Mouse (Mus musculus) midbrain, embryonic 15.5 days (tissue): ENCODE data around the gene Mdga1. TPM values are rescaled to one million over a fixed set of nuclear protein-coding genes. Genes with fewer than 3 reads are reported as not detected.
A peak's percentile ranks its signal among the peaks of the same experiment; 100 is the strongest.

Experiments used
- ATAC-seq: fragments of 200-750 bp; cut with Nextera tagmentation; replicated peaks from 2 replicates; pipeline ENCODE4 v1.8.0; 2017; ENCODE audit warnings: moderate TSS enrichment
- H3K27ac ChIP-seq: fragments of 300-500 bp; sonication (generic); 2 replicates; pipeline ENCODE4 v1.5.1; 2015; ENCODE audit warnings: mild to moderate bottlenecking, inconsistent platforms
- H3K27me3 ChIP-seq: fragments of 300-500 bp; sonication (generic); replicated peaks from 2 replicates; pipeline ENCODE4 v1.6.1; 2015; ENCODE audit warnings: inconsistent platforms
- H3K36me3 ChIP-seq: fragments of 300-500 bp; sonication (generic); replicated peaks from 2 replicates; pipeline ENCODE4 v1.6.1; 2015; ENCODE audit warnings: inconsistent platforms
- H3K4me1 ChIP-seq: fragments of 300-500 bp; sonication (generic); 2 replicates; pipeline ENCODE4 v1.6.1; 2015; ENCODE audit warnings: inconsistent platforms
- H3K4me2 ChIP-seq: fragments of 300-500 bp; sonication (generic); 2 replicates; pipeline ENCODE4 v1.6.1; 2015; ENCODE audit warnings: inconsistent platforms, mild to moderate bottlenecking, moderate library complexity
- H3K4me3 ChIP-seq: fragments of 300-500 bp; sonication (generic); 2 replicates; pipeline ENCODE4 v1.5.1; 2015; ENCODE audit warnings: mild to moderate bottlenecking, inconsistent platforms
- H3K9ac ChIP-seq: fragments of 300-500 bp; sonication (generic); 2 replicates; pipeline ENCODE4 v1.6.1; 2015; ENCODE audit warnings: mild to moderate bottlenecking, inconsistent platforms
- H3K9me3 ChIP-seq: fragments of 300-500 bp; sonication (generic); 2 replicates; pipeline ENCODE4 v1.6.1; 2016; ENCODE audit warnings: inconsistent platforms
- WGBS: fragments of 180-500 bp; shearing (Covaris S2); methylation state at CpG from one replicate; pipeline ENCODE4 v1.1.7; 2015; ENCODE audit warnings: mixed read lengths; 5-methylcytosine and 5-hydroxymethylcytosine counted together
- polyA plus RNA-seq: library from polyadenylated mRNA; unstranded; fragments of >200 nt; fragmentation: Nextera tagmentation; extraction: Ambion mirVana; gene quantifications from 2 replicates; pipeline ENCODE4 v1.2.1, GENCODE M21; 2015

Gene Mdga1
- polyA plus RNA-seq, 1 experiment from 2014 or later = 19.6 TPM

DNA sequence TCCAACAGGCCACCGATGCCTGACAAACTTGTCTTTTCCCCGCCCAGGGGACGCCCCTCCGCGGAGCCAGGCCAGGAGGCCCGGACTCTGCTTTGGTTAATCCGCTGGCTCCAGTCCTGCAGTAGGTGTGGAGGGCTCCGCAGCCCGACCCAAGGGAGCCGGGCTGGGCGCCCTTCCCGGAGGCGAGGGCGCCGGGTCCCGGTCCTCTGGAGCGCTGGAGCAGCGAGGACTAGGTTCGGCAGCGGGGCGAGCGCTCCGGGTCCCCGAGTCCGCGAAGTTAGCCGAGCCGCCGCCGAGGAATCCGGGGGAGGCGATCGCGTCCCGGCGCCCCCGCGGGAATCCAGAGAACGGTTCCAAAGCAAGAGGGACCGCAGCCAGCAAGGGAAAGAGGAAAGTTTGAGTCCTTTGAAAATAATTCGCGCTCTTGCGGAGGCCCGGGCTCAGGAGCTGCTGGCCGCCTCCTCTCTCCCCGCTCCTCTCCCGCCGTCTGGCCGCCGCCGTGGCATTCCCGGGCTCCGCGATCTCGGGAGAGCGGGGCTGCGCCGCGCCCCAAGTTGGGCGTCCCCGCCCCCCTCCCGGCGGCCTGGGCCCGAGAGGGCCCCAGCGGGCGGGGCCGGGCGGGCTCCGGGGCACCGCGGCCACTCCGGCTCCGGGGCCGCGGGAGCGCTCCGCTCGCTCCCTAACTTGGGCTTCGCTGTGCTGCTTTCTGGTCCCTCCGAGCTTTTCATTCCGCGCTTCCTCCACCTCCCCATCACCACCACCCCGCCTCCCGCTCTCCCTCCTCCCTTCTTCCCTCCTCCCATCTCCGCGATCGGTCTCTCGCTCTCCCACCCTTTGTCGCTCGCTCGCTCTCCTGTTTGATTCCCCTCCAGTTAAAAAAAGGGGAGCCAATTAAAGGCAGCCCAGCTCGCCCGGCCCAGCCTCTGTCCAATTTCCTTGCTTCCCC, 81.7 kb downstream of the Mdga1 start:
- Histone ChIP-seq H3K9ac (peak overlapping the region; percentile 74), H3K27ac (peak overlapping the region; percentile 91), H3K36me3 (no peaks in the 10 kb centered on the region), H3K4me3 (peak overlapping the region; percentile 77), H3K27me3 (no peaks in the 10 kb centered on the region), H3K4me2 (peak overlapping the region; percentile 96), H3K4me1 (peaks cover 67% of the 10 kb centered on the region), H3K9me3 (no peaks in the 10 kb centered on the region)
- peak; percentile 58 for ATAC-seq
- under 1% methylated on average over 88 of the region's 93 CpGs for WGBS

DNA sequence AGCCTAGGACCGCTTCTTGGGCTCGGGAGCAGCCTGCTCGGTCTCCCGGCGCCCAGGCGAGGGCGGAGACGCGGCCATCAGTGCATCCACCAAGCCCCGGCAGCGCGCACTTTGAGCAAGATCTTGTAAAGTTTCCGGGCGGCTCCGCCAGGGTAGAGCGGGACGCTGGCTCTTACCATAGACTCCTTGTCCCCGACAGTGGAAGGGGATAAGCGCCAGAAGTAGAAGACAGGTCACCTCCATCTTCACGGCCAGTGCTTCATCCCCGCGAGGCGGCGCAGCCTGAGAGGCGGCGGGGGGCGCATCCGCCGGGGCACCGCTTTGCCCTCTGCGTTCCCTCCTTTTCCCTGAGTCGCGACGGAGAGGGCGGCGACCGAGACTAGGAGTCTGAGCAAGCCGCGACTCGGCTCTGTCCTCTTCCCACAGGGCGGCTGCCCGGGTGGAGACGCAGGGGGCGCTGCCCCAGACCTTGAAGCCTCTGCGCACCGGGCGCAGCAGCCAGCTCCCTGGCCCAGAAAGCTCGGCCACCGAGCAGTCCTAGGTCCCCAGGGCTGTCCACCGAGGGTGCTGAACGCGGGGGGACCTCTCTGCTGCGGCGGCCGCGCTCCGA, 82.5 kb downstream of the Mdga1 start:
- peak overlapping the region; percentile 91 for H3K27ac ChIP-seq
- peak overlapping the region; percentile 77 for H3K4me3 ChIP-seq
- H3K4me1 ChIP-seq = peaks cover 74% of the 10 kb centered on the region
- H3K9ac ChIP-seq = peak overlapping the region; percentile 74
- H3K36me3 ChIP-seq = no peaks in the 10 kb centered on the region
- no peaks in the 10 kb centered on the region for H3K9me3 ChIP-seq
- under 1% methylated on average over 57 of the region's 57 CpGs for WGBS
- peak overlapping the region; percentile 96 for H3K4me2 ChIP-seq
- no peaks in the 10 kb centered on the region for H3K27me3 ChIP-seq
- 0 out of 2 replicates have a peak, but pooled peaks have one; percentile 15 for ATAC-seq

DNA sequence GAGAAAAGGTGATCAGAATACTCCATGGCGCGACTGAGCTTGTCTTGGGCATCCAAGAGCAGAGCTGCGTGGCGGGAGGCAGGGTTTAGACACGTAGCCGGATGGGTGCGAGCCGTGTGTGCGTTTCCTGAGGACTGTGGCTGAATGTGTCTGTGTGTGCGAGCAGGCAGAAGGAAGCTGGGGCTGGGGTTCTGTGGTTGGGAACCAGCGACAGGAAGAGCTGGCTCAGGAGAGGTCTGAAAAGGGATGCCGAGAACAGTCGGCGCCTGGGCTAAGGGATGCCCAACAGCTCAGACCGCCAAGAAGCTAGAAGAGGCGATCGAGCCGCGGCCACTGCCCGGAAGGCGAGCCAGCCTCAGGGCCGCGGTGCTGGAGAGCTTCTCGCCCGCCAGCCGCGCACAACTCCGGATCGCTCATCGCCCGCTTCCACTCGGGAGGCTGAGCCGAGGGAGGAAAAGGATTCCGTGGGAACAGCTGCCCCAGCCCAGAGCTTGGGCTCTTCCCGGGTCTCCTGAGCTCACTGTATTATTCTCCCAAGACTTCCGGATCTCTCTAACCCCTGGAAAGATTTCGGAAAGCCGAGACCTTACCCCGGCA, 83.1 kb downstream of the Mdga1 start:
- Histone ChIP-seq H3K27me3 (no peaks in the 10 kb centered on the region), H3K9me3 (no peaks in the 10 kb centered on the region), H3K4me3 (peak overlapping the region; percentile 77), H3K27ac (peak overlapping the region; percentile 91), H3K4me1 (peaks cover 74% of the 10 kb centered on the region), H3K9ac (peak overlapping the region; percentile 74), H3K36me3 (no peaks in the 10 kb centered on the region), H3K4me2 (peak overlapping the region; percentile 96)
- no peak for ATAC-seq
- 1% methylated on average over 36 of the region's 39 CpGs for WGBS

DNA sequence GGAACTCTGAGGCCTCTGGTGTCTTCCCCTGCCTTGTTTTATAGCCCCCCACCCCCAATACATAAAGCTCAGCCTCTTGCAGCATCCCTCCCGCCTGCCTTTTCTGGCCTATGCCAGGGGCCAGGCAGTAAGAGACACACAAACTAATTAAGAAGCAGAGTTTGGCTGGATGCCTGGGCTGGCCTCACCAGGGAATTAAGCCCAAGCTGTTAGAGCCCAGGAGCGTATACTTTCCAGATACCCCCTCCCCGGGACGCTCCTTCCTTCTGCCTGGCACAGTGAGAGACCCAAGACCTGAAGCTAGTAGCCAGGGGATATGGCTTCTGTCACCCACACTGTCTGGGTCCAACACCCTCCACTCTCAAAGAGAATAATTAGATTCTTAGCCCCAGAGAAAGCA, 83.8 kb downstream of the Mdga1 start:
- H3K9ac ChIP-seq = peak overlapping the region; percentile 74
- peak overlapping the region; percentile 96 for H3K4me2 ChIP-seq
- ATAC-seq = 0 out of 2 replicates have a peak, but pooled peaks have one; percentile 1
- H3K27ac ChIP-seq = peak overlapping the region; percentile 91
- no peaks in the 10 kb centered on the region for H3K36me3 ChIP-seq
- WGBS = 4% methylated on average over 4 of the region's 4 CpGs
- H3K9me3 ChIP-seq = no peaks in the 10 kb centered on the region
- peak overlapping the region; percentile 77 for H3K4me3 ChIP-seq
- no peaks in the 10 kb centered on the region for H3K27me3 ChIP-seq
- H3K4me1 ChIP-seq = peaks cover 74% of the 10 kb centered on the region

DNA sequence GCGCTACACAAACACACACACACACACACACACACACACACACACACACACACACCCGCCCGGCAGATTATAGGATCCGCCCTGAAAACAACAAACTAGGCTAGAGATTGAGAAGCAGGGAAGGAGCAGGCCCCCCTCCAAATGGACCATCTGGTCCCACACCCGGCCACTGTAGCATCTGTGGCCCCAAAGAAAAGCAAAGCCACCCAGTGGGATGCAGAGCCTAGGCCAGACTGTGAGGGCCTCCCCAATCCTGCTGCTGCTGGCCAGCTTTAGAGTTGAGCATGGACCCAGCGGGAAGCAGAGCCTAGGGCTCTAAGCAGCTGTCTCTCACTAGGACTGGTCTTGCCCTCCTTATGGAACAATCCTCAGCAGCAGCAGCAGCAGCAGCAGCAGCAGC, 85.3 kb downstream of the Mdga1 start:
- Histone ChIP-seq H3K4me3 (peak overlapping the region; percentile 77), H3K4me2 (peak overlapping the region; percentile 96), H3K27ac (peak overlapping the region; percentile 91), H3K27me3 (no peaks in the 10 kb centered on the region), H3K9ac (peak overlapping the region; percentile 74), H3K4me1 (peaks cover 71% of the 10 kb centered on the region), H3K9me3 (no peaks in the 10 kb centered on the region), H3K36me3 (no peaks in the 10 kb centered on the region)
- no peak for ATAC-seq
- 24% methylated on average over 6 of the region's 6 CpGs for WGBS

DNA sequence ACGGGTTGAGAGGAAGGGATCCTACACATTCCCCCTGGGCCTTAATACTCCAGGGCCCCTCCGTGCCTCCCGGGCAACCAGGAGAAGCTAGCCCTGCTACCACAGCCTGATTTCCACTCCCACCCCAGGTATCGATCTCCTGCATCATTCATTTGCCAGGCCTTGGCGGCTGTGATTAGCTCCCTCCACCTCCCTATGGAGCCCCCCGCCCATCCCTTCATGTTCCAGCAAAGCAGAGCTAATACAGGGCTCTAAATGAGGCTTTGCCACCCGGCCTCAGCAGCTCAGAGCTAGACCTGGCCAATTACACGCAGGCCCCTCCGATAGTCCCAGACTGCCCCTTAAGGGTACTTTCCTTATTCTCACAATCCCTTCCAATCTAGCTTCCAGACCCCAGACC, 86.5 kb downstream of the Mdga1 start:
- Histone ChIP-seq H3K4me1 (peaks cover 64% of the 10 kb centered on the region), H3K9ac (peak overlapping the region; percentile 25), H3K27ac (peak overlapping the region; percentile 60), H3K27me3 (no peaks in the 10 kb centered on the region), H3K9me3 (no peaks in the 10 kb centered on the region), H3K4me2 (peak overlapping the region; percentile 96), H3K4me3 (peak overlapping the region; percentile 77), H3K36me3 (no peaks in the 10 kb centered on the region)
- WGBS = 28% methylated on average over 9 of the region's 9 CpGs
- ATAC-seq = no peak

DNA sequence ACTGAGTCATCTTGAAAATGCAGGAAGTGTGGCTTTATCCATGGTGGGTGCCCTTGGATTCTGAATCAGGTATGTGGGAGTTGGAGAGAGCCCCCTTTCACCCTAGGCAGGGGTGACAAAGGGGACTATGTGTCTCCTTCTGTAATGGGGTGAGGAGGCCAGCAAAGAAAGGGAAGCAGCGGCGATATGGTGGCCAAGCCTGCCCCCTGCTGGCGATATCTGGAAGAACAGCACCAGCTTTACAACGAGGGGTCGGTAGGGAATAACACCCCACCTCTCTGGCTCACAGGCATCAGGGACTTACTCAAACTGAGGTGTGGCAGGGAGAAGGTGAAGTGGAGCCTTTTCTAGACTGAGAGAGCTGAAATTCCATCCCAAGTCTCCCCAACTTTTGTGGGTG, 87.0 kb downstream of the Mdga1 start:
- Histone ChIP-seq H3K27me3 (no peaks in the 10 kb centered on the region), H3K9me3 (no peaks in the 10 kb centered on the region), H3K4me3 (peak overlapping the region; percentile 77), H3K27ac (peak overlapping the region; percentile 60; the same call in 1 of the 2 replicates), H3K9ac (peak overlapping the region; percentile 25; the same call in 1 of the 2 replicates), H3K4me1 (peaks cover 63% of the 10 kb centered on the region), H3K4me2 (peak overlapping the region; percentile 96), H3K36me3 (no peaks in the 10 kb centered on the region)
- WGBS = 0% methylated on average over 5 of the region's 5 CpGs
- no peak for ATAC-seq

DNA sequence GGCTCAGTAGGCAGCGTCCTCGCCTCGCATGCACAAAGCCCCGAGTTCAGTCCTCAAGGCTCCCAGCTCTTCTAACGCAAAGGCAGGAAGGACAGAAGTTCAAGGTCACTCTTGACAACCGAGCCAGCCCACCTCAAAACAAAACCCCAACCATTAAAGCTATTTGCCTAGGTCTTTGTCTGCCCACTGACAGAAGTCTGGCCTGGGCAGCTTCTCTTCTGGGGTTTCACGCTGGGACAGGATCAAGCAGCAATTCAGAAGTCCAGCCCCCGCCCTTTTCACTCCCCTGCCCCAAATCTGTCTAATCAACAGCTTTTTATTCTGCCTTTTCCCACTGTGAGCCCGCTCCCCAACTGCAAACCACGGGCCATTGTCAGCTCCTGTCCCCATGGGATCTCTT, 89.6 kb downstream of the Mdga1 start:
- Histone ChIP-seq H3K4me3 (no peak overlapping the region), H3K27ac (peak overlapping the region; percentile 5; the same call in 1 of the 2 replicates), H3K9ac (0 out of 2 replicates have a peak overlapping the region, but pooled peaks have one; percentile 5), H3K4me1 (peaks cover 38% of the 10 kb centered on the region), H3K4me2 (no peak overlapping the region), H3K36me3 (no peaks in the 10 kb centered on the region), H3K27me3 (no peaks in the 10 kb centered on the region), H3K9me3 (no peaks in the 10 kb centered on the region)
- WGBS = 24% methylated on average over 10 of the region's 10 CpGs
- ATAC-seq = no peak

DNA sequence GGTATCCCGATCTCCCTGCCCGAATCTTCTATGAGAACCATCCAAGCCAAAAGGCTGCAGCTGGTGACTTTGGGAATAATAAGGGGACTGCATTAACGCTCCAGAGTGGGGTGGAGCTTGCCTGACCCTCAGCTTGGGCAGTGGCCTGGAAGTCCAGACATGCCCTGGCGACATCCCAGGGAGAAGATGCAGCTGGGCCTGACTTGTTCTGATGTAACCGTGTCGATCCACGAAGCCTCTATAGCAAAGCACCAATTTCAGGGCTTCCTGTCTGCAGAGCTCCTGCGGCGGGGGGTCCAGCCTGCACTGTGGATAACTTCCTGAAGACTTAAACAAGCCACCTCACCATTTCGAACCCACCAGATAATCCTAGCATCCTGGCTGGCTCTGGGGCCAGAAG, 90.9 kb downstream of the Mdga1 start:
- no peak overlapping the region for H3K4me2 ChIP-seq
- H3K9ac ChIP-seq = no peak overlapping the region
- H3K9me3 ChIP-seq = no peaks in the 10 kb centered on the region
- H3K36me3 ChIP-seq = no peaks in the 10 kb centered on the region
- H3K27ac ChIP-seq = no peak overlapping the region
- no peaks in the 10 kb centered on the region for H3K27me3 ChIP-seq
- WGBS = 85% methylated on average over 10 of the region's 10 CpGs
- H3K4me3 ChIP-seq = no peak overlapping the region
- H3K4me1 ChIP-seq = peaks cover 38% of the 10 kb centered on the region
- ATAC-seq = no peak

DNA sequence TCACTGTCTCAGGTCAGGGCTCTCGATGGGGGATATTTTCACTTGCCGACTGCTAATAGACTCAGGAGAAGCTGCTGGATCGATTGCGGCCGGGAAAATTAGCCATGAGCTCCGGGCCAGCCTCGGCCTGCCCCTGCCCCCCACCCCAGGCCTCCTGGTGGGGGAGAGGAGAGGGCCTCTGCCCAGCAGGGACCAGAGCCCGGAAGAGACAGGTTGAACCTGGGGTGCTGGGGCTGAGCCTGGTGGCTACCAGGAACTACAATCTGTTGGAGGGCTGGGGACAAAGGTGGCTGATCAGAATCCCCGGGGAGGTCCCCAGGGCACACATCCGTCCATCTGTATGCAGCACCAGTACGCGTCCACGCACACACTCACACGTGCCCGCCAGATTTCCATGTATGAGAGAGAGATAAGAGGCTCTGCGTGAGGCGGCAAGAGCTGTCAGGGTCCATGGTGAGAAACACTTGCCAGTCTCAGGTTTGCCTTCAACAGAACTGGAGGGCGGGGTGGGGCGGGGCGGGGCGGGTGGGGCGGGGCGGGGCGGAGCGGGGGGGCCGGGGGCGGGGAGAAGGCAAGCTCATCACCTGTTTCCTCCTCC, 95.7 kb downstream of the Mdga1 start:
- Histone ChIP-seq H3K4me3 (no peak overlapping the region), H3K36me3 (no peaks in the 10 kb centered on the region), H3K9ac (no peak overlapping the region), H3K4me2 (peak overlapping the region; percentile 19; the same call in 1 of the 2 replicates), H3K9me3 (no peaks in the 10 kb centered on the region), H3K27ac (peak overlapping the region; percentile 80), H3K27me3 (no peaks in the 10 kb centered on the region), H3K4me1 (peaks cover 29% of the 10 kb centered on the region)
- peak; percentile 14; the same call in 1 of the 2 replicates for ATAC-seq
- WGBS = 8% methylated on average over 20 of the region's 27 CpGs

DNA sequence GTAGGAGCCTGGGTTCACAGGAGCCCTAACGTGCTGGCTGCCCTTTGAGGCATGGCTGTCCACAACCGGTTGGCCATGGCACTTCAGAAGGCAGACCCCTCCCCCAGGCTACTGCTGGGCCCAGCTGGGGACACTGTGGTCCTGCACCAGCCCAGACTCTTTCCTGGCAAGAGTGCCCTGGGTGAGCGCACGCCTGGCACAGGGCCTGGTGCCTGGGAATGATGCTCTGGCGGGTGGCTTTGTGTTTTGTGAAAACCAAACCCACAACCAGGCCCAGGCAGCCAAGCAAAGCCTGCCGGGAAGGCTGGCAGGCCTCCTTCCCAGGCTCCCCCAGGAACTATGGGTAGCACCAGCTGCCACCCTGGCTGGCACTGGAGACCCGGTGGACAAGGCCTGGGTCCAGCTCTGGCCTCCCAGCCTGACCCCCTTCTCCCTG, 96.3 kb downstream of the Mdga1 start:
- Histone ChIP-seq H3K9ac (no peak overlapping the region), H3K4me3 (no peak overlapping the region), H3K4me1 (peaks cover 29% of the 10 kb centered on the region), H3K9me3 (no peaks in the 10 kb centered on the region), H3K4me2 (no peak overlapping the region), H3K36me3 (no peaks in the 10 kb centered on the region), H3K27me3 (no peaks in the 10 kb centered on the region), H3K27ac (peak overlapping the region; percentile 80)
- WGBS = 46% methylated on average over 7 of the region's 7 CpGs
- ATAC-seq = peak; percentile 76

DNA sequence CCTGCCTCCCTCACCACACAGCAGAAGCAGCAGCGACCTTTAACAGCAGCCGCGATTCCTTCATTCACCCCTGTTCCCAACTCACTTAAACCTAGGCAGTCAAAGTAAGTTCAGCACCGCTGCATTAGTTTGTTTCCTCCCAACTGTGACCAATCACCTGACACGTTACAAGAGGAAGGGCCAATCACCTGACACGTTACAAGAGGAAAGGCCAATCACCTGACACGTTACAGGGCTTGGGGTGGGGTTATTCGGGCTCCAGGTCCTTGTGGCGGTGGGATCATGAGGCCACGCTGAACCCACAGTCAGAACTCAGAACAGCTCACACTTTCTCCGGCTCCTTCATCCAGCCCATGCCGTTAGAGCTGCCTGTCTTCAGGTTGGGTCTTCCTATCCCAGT, 99.6 kb downstream of the Mdga1 start:
- Histone ChIP-seq H3K4me2 (no peak overlapping the region), H3K27me3 (no peaks in the 10 kb centered on the region), H3K4me1 (peaks cover 29% of the 10 kb centered on the region), H3K4me3 (no peak overlapping the region), H3K9ac (no peak overlapping the region), H3K9me3 (no peaks in the 10 kb centered on the region), H3K36me3 (no peaks in the 10 kb centered on the region), H3K27ac (no peak overlapping the region)
- 79% methylated on average over 12 of the region's 12 CpGs for WGBS
- no peak for ATAC-seq
